Mouse (Mus musculus) MEL (cell line): ENCODE data around the gene Myo18a. TPM values are rescaled to one million over a fixed set of nuclear protein-coding genes. Genes with fewer than 3 reads are reported as not detected.

Source experiments
- DNase-seq: peaks from one replicate; pipeline ENCODE4 v3.0.0; 2011; ENCODE audit warnings: low read depth, low spot score
- H3K27ac ChIP-seq: 2 replicates; pipeline ENCODE4 v1.5.1; 2012; ENCODE audit warnings: low read depth, mild to moderate bottlenecking, control low read depth, low read length, moderate library complexity; ENCODE audit not compliant: control insufficient read depth
- H3K27me3 ChIP-seq, 2 experiments: fragments of 150-350 bp in 1 of 2; sonication (generic) in 1 of 2; 2 replicates each; pipeline ENCODE4 v1.6.1; 2012; ENCODE audit warnings: low read length in 2 of 2, mild to moderate bottlenecking in 2 of 2, improper control_type of control experiment in 1 of 2, moderate library complexity in 1 of 2; ENCODE audit not compliant: insufficient read depth in 2 of 2, control insufficient read depth in 1 of 2
- H3K36me3 ChIP-seq, 2 experiments: 2 replicates each; pipeline ENCODE4 v1.6.1; 2012 to 2014; ENCODE audit warnings: low read length in 2 of 2, improper control_type of control experiment in 1 of 2, inconsistent platforms in 1 of 2, mild to moderate bottlenecking in 1 of 2; ENCODE audit not compliant: insufficient read depth in 2 of 2, control insufficient read depth in 1 of 2
- H3K4me1 ChIP-seq, 2 experiments: fragments of 150-350 bp in 1 of 2; sonication (generic) in 1 of 2; 2 replicates each; pipeline ENCODE4 v1.6.1; 2012; ENCODE audit warnings: low read length in 2 of 2, improper control_type of control experiment in 1 of 2, mild to moderate bottlenecking in 1 of 2; ENCODE audit not compliant: insufficient read depth in 2 of 2, control insufficient read depth in 1 of 2
- H3K4me3 ChIP-seq, 2 experiments: fragments of 150-350 bp in 1 of 2; sonication (generic) in 1 of 2; 2 replicates each; pipeline ENCODE4 v1.5.1; 2012; ENCODE audit warnings: low read depth in 2 of 2, low read length in 2 of 2, mild to moderate bottlenecking in 2 of 2, moderate library complexity in 2 of 2, control low read depth in 1 of 2, improper control_type of control experiment in 1 of 2; ENCODE audit not compliant: control insufficient read depth in 1 of 2, insufficient read depth in 1 of 2
- H3K79me2 ChIP-seq: 2 replicates; pipeline ENCODE4 v1.6.1; 2012; ENCODE audit warnings: mild to moderate bottlenecking, low read length, moderate library complexity; ENCODE audit not compliant: control insufficient read depth, poor library complexity, insufficient read depth
- H3K9ac ChIP-seq: 2 replicates; pipeline ENCODE4 v1.6.1; 2012; ENCODE audit warnings: low read depth, mild to moderate bottlenecking, control low read depth, low read length, moderate library complexity; ENCODE audit not compliant: control insufficient read depth, poor library complexity, severe bottlenecking
- H3K9me3 ChIP-seq: fragments of 150-350 bp; sonication (generic); replicated peaks from 2 replicates; pipeline ENCODE4 v1.6.1; 2012; ENCODE audit warnings: mild to moderate bottlenecking, low read length, improper control_type of control experiment, moderate library complexity; ENCODE audit not compliant: insufficient read depth
- BHLHE40 ChIP-seq: IDR thresholded peaks from 2 replicates; pipeline ENCODE4 v1.6.1; 2012; ENCODE audit warnings: low read depth, mild to moderate bottlenecking, inconsistent platforms, low read length, improper control_type of control experiment, borderline replicate concordance
- CHD2 ChIP-seq: IDR thresholded peaks from 2 replicates; pipeline ENCODE4 v1.6.1; 2011; ENCODE audit warnings: low read length, improper control_type of control experiment
- E2F4 ChIP-seq: IDR thresholded peaks from 2 replicates; pipeline ENCODE4 v1.6.1; 2011; ENCODE audit warnings: low read depth, low read length, improper control_type of control experiment, borderline replicate concordance
- ELF1 ChIP-seq: IDR thresholded peaks from 2 replicates; pipeline ENCODE4 v1.6.1; 2014; ENCODE audit warnings: low read depth, mild to moderate bottlenecking, inconsistent platforms, low read length, improper control_type of control experiment, moderate library complexity
- EP300 ChIP-seq, 2 experiments: IDR thresholded peaks; 2 replicates each; pipeline ENCODE4 v1.6.1; 2011; ENCODE audit warnings: improper control_type of control experiment in 2 of 2, low read length in 2 of 2, low read depth in 1 of 2, mild to moderate bottlenecking in 1 of 2
- GABPA ChIP-seq: IDR thresholded peaks from 2 replicates; pipeline ENCODE4 v1.6.1; 2012; ENCODE audit warnings: low read depth, mild to moderate bottlenecking, inconsistent platforms, low read length, improper control_type of control experiment, moderate library complexity
- GATA1 ChIP-seq: IDR thresholded peaks from 2 replicates; pipeline ENCODE4 v1.6.1; 2011; ENCODE audit warnings: low read depth, low read length, improper control_type of control experiment
- JUND ChIP-seq: IDR thresholded peaks from 2 replicates; pipeline ENCODE4 v1.6.1; 2011; ENCODE audit warnings: low read depth, mild to moderate bottlenecking, improper control_type of control experiment, low read length
- KAT2A ChIP-seq: conservative IDR thresholded peaks from 2 replicates; pipeline ENCODE4 v1.6.1; 2012; ENCODE audit warnings: low read depth, low read length, improper control_type of control experiment, inconsistent platforms
- MEF2A ChIP-seq: IDR thresholded peaks from 2 replicates; pipeline ENCODE4 v1.6.1; 2014; ENCODE audit warnings: low read depth, mild to moderate bottlenecking, inconsistent platforms, low read length, improper control_type of control experiment; ENCODE audit not compliant: poor library complexity, insufficient replicate concordance, severe bottlenecking; ENCODE audit errors: extremely low read depth
- MYB ChIP-seq: IDR thresholded peaks from 2 replicates; pipeline ENCODE4 v1.6.1; 2011; ENCODE audit warnings: mild to moderate bottlenecking, low read depth, low read length, improper control_type of control experiment
- POLR2A ChIP-seq, 2 experiments: IDR thresholded peaks; 2 replicates each; pipeline ENCODE4 v1.6.1; 2011 to 2012; ENCODE audit warnings: low read length in 2 of 2, mild to moderate bottlenecking in 2 of 2, control low read depth in 1 of 2, improper control_type of control experiment in 1 of 2, low read depth in 1 of 2, moderate library complexity in 1 of 2; ENCODE audit not compliant: control insufficient read depth in 1 of 2, insufficient read depth in 1 of 2, poor library complexity in 1 of 2
- POLR2AphosphoS2 ChIP-seq: IDR thresholded peaks from 2 replicates; pipeline ENCODE4 v1.6.1; 2011; ENCODE audit warnings: low read length, improper control_type of control experiment
- POLR2AphosphoS5 ChIP-seq: IDR thresholded peaks from 2 replicates; pipeline ENCODE4 v1.6.1; 2012; ENCODE audit warnings: low read depth, borderline replicate concordance, mild to moderate bottlenecking, inconsistent platforms, low read length, moderate library complexity, mixed read lengths
- RCOR1 ChIP-seq: IDR thresholded peaks from 2 replicates; pipeline ENCODE4 v1.6.1; 2012; ENCODE audit warnings: low read depth, mild to moderate bottlenecking, inconsistent platforms, low read length, improper control_type of control experiment
- SIN3A ChIP-seq: IDR thresholded peaks from 2 replicates; pipeline ENCODE4 v1.6.1; 2012; ENCODE audit warnings: low read length, improper control_type of control experiment, inconsistent platforms
- SMC3 ChIP-seq: IDR thresholded peaks from 2 replicates; pipeline ENCODE4 v1.6.1; 2011; ENCODE audit warnings: low read depth, low read length, improper control_type of control experiment
- TBP ChIP-seq: IDR thresholded peaks from 2 replicates; pipeline ENCODE4 v1.8.0; 2011; ENCODE audit warnings: low read depth, low read length, improper control_type of control experiment
- UBTF ChIP-seq: IDR thresholded peaks from 2 replicates; pipeline ENCODE4 v1.6.1; 2012; ENCODE audit warnings: low read depth, mild to moderate bottlenecking, inconsistent platforms, low read length, improper control_type of control experiment, moderate library complexity, borderline replicate concordance; ENCODE audit not compliant: insufficient read depth
- ZC3H11A ChIP-seq: IDR thresholded peaks from 2 replicates; pipeline ENCODE4 v1.6.1; 2012; ENCODE audit warnings: low read depth, mild to moderate bottlenecking, inconsistent platforms, low read length, improper control_type of control experiment
- ZKSCAN1 ChIP-seq: IDR thresholded peaks from 2 replicates; pipeline ENCODE4 v1.6.1; 2012; ENCODE audit warnings: low read depth, mild to moderate bottlenecking, inconsistent platforms, low read length, improper control_type of control experiment, moderate library complexity
- ZMIZ1 ChIP-seq: IDR thresholded peaks from 2 replicates; pipeline ENCODE4 v1.6.1; 2012; ENCODE audit warnings: low read depth, mild to moderate bottlenecking, inconsistent platforms, low read length, improper control_type of control experiment, moderate library complexity
- ZNF384 ChIP-seq: IDR thresholded peaks from 2 replicates; pipeline ENCODE4 v1.6.1; 2012; ENCODE audit warnings: low read depth, mild to moderate bottlenecking, inconsistent platforms, low read length, improper control_type of control experiment
- polyA plus RNA-seq, 2 experiments: library from polyadenylated mRNA; stranded (reverse) in 1 of 2; unstranded in 1 of 2; fragments of >175 nt in 1 of 2; fragments of >200 nt in 1 of 2; gene quantifications; 2 replicates each; pipeline versions ENCODE4 v1.2.1 to v1.2.4; 2012; ENCODE audit warnings: low replicate concordance in 2 of 2, low read depth in 1 of 2; ENCODE audit not compliant: insufficient read length in 2 of 2, insufficient read depth in 1 of 2, missing spikeins in 1 of 2
- total RNA-seq: library from RNA; depleted of rRNA; stranded (reverse); fragments of 300-350 nt; gene quantifications from 2 replicates; pipeline ENCODE4 v1.2.3, GENCODE M21; 2012

Gene Myo18a
- total and polyA plus RNA-seq, 3 experiments, result 13.1 to 18.0 TPM; not detected in 1

DNA sequence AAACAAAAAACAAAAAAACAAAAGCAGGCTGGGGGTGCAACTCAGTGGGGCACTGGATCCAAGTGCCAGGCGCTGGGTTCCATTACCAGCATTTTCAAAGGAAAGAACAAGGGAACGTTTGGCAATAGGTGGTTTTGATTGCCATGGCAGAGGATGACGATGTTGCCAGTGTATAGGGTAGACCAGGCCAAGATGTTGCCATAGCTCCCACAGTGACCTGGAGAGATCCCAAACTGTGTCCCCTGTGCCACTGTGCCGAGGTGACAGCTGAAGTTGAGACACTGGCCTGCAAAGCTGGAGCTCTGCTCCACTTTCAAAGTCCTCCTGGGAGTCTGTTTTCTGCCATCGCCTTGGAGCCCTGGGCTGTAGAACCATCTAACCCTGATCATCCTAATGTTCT lies 14.1 kb upstream of the Myo18a start:
- no peak overlapping the region for H3K4me3 ChIP-seq
- H3K9me3 ChIP-seq, result no peaks in the 10 kb centered on the region
- H3K9ac ChIP-seq, result no peak overlapping the region
- 0 out of 4 replicates have a peak, but pooled peaks cover 0 to 2% of the 10 kb centered on the region in 2 experiments for H3K27me3 ChIP-seq
- no peaks in the 10 kb centered on the region for H3K79me2 ChIP-seq
- peaks cover 0 to 24% of the 10 kb centered on the region in 2 experiments; a peak in 2 of 4 replicates for H3K4me1 ChIP-seq
- TF ChIP-seq EP300 (IDR thresholded peaks at IDR 0.05; ENCODE audit: low read depth in 1 of 2, low read length in 2 of 2) (no peak), ZC3H11A (no peak), BHLHE40 (no peak), E2F4 (no peak), MYB (no peak), MEF2A (no peak), SMC3 (no peak), POLR2A (IDR thresholded peaks at IDR 0.05; ENCODE audit: control insufficient read depth in 1 of 2, insufficient read depth in 1 of 2, low read depth in 1 of 2, low read length in 2 of 2, poor library complexity in 1 of 2) (no peak), GABPA (no peak), ZKSCAN1 (no peak), ZNF384 (no peak)
- H3K27ac ChIP-seq, result no peak overlapping the region
- no peak for DNase-seq
- peaks cover 0 to 11% of the 10 kb centered on the region in 2 experiments; a peak in 2 of 4 replicates for H3K36me3 ChIP-seq

DNA sequence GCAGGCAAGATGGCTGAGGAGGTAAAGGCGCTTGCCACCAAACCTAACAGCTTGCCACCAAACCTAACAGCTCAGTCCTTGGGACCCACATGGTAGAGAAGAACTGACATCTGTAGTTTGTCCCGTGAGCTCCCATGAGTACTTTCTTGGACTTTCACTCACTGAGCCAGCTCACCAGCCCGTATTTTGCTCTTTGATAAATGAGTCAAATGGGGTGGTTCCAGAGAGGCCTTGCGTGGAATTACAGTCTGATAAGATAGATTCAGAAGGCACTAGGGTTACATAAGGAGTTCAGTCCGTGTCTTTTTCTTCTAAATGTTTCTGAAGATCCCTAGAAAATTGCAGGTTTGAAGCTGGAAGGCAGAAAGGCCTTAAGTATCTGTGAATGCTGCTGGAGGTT lies 10.5 kb upstream of the Myo18a start:
- Histone ChIP-seq H3K4me3 (no peak overlapping the region), H3K27ac (no peak overlapping the region), H3K4me1 (peaks cover 0 to 18% of the 10 kb centered on the region in 2 experiments; a peak in 2 of 4 replicates)

DNA sequence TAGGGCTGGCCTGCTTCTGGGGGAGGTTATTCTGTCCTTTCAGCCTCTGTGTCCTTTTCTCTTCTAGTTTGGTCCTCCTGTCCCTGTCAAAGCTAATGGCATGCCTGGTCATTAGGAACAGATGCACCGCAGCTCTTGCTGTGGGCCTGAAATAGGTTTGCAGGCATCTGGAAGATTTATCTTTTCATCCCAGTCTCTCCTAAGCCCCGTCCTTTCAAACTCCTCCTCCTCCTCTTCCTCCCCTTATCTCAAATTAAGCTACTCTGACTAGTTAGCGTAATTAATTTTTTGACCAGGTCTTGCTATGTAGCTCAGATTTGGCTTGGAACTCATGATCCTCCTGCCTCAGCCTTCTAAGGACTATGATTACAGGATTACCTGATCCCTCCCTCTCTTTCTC lies 9.6 kb upstream of the Myo18a start:
- no peaks in the 10 kb centered on the region for H3K79me2 ChIP-seq
- H3K27ac ChIP-seq, result no peak overlapping the region
- peaks cover 0 to 11% of the 10 kb centered on the region in 2 experiments; a peak in 2 of 4 replicates for H3K36me3 ChIP-seq
- H3K27me3 ChIP-seq, result peaks cover 2% of the 10 kb centered on the region in 2 experiments; a peak in 1 of 4 replicates
- peaks cover 0 to 18% of the 10 kb centered on the region in 2 experiments; a peak in 2 of 4 replicates for H3K4me1 ChIP-seq
- TF ChIP-seq CHD2 (no peak), SMC3 (no peak), ZMIZ1 (no peak), POLR2AphosphoS5 (no peak), KAT2A (no peak), SIN3A (no peak), RCOR1 (no peak), UBTF (no peak), ZC3H11A (no peak)
- DNase-seq, result no peak
- no peak overlapping the region for H3K4me3 ChIP-seq
- H3K9me3 ChIP-seq, result no peaks in the 10 kb centered on the region
- H3K9ac ChIP-seq, result no peak overlapping the region

More for the DNA sequence above, 10.5 kb upstream of the Myo18a start:
- Histone ChIP-seq H3K79me2 (no peaks in the 10 kb centered on the region), H3K36me3 (peaks cover 0 to 11% of the 10 kb centered on the region in 2 experiments; a peak in 2 of 4 replicates), H3K9me3 (no peaks in the 10 kb centered on the region), H3K27me3 (peaks cover 2% of the 10 kb centered on the region in 2 experiments; a peak in 1 of 4 replicates), H3K9ac (no peak overlapping the region)
- DNase-seq, result peak; percentile 41
- TF ChIP-seq TBP, result 0 out of 2 replicates have a peak, but pooled peaks have one; percentile 9
- TF ChIP-seq JUND, result no peak
- TF ChIP-seq ZKSCAN1, result no peak
- TF ChIP-seq POLR2AphosphoS2, result no peak
- 0 out of 4 replicates have a peak, but pooled peaks of 1 of the 2 experiments have one; percentile 26 for TF ChIP-seq EP300 (IDR thresholded peaks at IDR 0.05; ENCODE audit: low read depth in 1 of 2, low read length in 2 of 2)
- 0 out of 2 replicates have a peak, but pooled peaks have one; percentile 32 for TF ChIP-seq GATA1
- TF ChIP-seq ELF1, result no peak
- TF ChIP-seq SMC3, result 0 out of 2 replicates have a peak, but pooled peaks have one; percentile 5
